Mouse (Mus musculus) megakaryocyte, embryonic 14.5 days (primary cell): ENCODE data around the gene Ubr4.

ENCODE experiments used
- FLI1 ChIP-seq: IDR thresholded peaks from 2 replicates; pipeline ENCODE4 v1.6.1; 2012; ENCODE audit warnings: low read length, inconsistent platforms, mixed read lengths
- GATA1 ChIP-seq: IDR thresholded peaks from 3 replicates; pipeline ENCODE4 v1.6.1; 2012; ENCODE audit warnings: mixed read lengths, low read length, inconsistent platforms, borderline replicate concordance

- TF ChIP-seq GATA1 (no peak), FLI1 (no peak)
Measured at GRCm38 (mm10) chr4:139484496-139484895, 132.1 kb downstream of the Ubr4 start.
